Mouse (Mus musculus): ENCODE data around the gene Il12a.

Gene Il12a

GRCm38 (mm10) chr3:68690344-68690743 is at the start of gene Il12a:
Gene Il12a, plus strand, starts transcription at chr3:68690644.
- no peak for DNase-seq

- no peak for DNase-seq
Measured at GRCm38 (mm10) chr3:68642935-68643334, 47.5 kb upstream of the Il12a start.

- no peak for DNase-seq
Measured at GRCm38 (mm10) chr3:68646387-68647130, 43.9 kb upstream of the Il12a start.

GRCm38 (mm10) chr3:68647282-68647681 is 43.2 kb upstream of the Il12a start:
- no peak for DNase-seq

- no peak for DNase-seq
Measured at GRCm38 (mm10) chr3:68650251-68650650, 40.2 kb upstream of the Il12a start.

- DNase-seq = no peak
Measured at GRCm38 (mm10) chr3:68656607-68657352, 33.7 kb upstream of the Il12a start.

GRCm38 (mm10) chr3:68657589-68658245 is 32.7 kb upstream of the Il12a start:
- DNase-seq = no peak

- DNase-seq = no peak
Measured at GRCm38 (mm10) chr3:68659996-68660395, 30.4 kb upstream of the Il12a start.

- no peak for DNase-seq
Measured at GRCm38 (mm10) chr3:68660538-68660937, 29.9 kb upstream of the Il12a start.

- DNase-seq = no peak
Measured at GRCm38 (mm10) chr3:68662386-68662785, 28.1 kb upstream of the Il12a start.

GRCm38 (mm10) chr3:68664337-68664736 is 26.1 kb upstream of the Il12a start:
- no peak for DNase-seq

- no peak for DNase-seq
Measured at GRCm38 (mm10) chr3:68666377-68666776, 24.1 kb upstream of the Il12a start.

GRCm38 (mm10) chr3:68667852-68668251 is 22.6 kb upstream of the Il12a start:
- no peak for DNase-seq

- DNase-seq = peak; percentile 17 to 40
Measured at GRCm38 (mm10) chr3:68669418-68669974, 20.9 kb upstream of the Il12a start.

- no peak for DNase-seq
Measured at GRCm38 (mm10) chr3:68674721-68675120, 15.7 kb upstream of the Il12a start.

GRCm38 (mm10) chr3:68675216-68675835 is 15.1 kb upstream of the Il12a start:
- no peak for DNase-seq

- DNase-seq = no peak
Measured at GRCm38 (mm10) chr3:68675980-68676678, 14.3 kb upstream of the Il12a start.

- no peak for DNase-seq
Measured at GRCm38 (mm10) chr3:68676831-68677303, 13.6 kb upstream of the Il12a start.

GRCm38 (mm10) chr3:68678805-68679585 is 11.4 kb upstream of the Il12a start:
- DNase-seq = no peak

GRCm38 (mm10) chr3:68683579-68683978 is 6.9 kb upstream of the Il12a start:
- DNase-seq = no peak

GRCm38 (mm10) chr3:68684207-68684606 is 6.2 kb upstream of the Il12a start:
- DNase-seq = no peak
